Mouse (Mus musculus) kidney, embryonic 15.5 days (tissue): ENCODE measurements at regions not wholly inside any gene's neighbourhood (a gene's known extent, or its start where the extent isn't known, plus 50 kb on each side); places are given as distances from the start of the nearest gene placed in this dataset.

ENCODE experiments used
- ATAC-seq: fragments of 200-750 bp; cut with Nextera tagmentation; replicated peaks from 2 replicates; pipeline ENCODE4 v1.8.0; 2017; ENCODE audit warnings: moderate TSS enrichment; ENCODE audit not compliant: low FRiP score
- H3K27ac ChIP-seq: fragments of 300-500 bp; sonication (generic); 2 replicates; pipeline ENCODE4 v1.5.1; 2015; ENCODE audit warnings: mild to moderate bottlenecking, inconsistent platforms
- H3K27me3 ChIP-seq: fragments of 300-500 bp; sonication (generic); 2 replicates; pipeline ENCODE4 v1.6.1; 2015; ENCODE audit warnings: inconsistent platforms
- H3K36me3 ChIP-seq: fragments of 300-500 bp; sonication (generic); 2 replicates; pipeline ENCODE4 v1.6.1; 2015; ENCODE audit warnings: inconsistent platforms
- H3K4me1 ChIP-seq: fragments of 300-500 bp; sonication (generic); 2 replicates; pipeline ENCODE4 v1.6.1; 2015; ENCODE audit warnings: inconsistent platforms
- H3K4me2 ChIP-seq: fragments of 300-500 bp; sonication (generic); 2 replicates; pipeline ENCODE4 v1.6.1; 2015; ENCODE audit warnings: moderate library complexity, mild to moderate bottlenecking, inconsistent platforms
- H3K4me3 ChIP-seq: fragments of 300-500 bp; sonication (generic); replicated peaks from 2 replicates; pipeline ENCODE4 v1.5.1; 2015; ENCODE audit warnings: mild to moderate bottlenecking, inconsistent platforms
- H3K9ac ChIP-seq: fragments of 300-500 bp; sonication (generic); 2 replicates; pipeline ENCODE4 v1.6.1; 2015; ENCODE audit warnings: mild to moderate bottlenecking, inconsistent platforms
- H3K9me3 ChIP-seq: fragments of 300-500 bp; sonication (generic); replicated peaks from 2 replicates; pipeline ENCODE4 v1.6.1; 2016; ENCODE audit warnings: inconsistent platforms
- WGBS: fragments of 180-500 bp; shearing (Covaris S2); methylation state at CpG from one replicate; pipeline ENCODE4 v1.1.7; 2015; ENCODE audit warnings: mixed read lengths; 5-methylcytosine and 5-hydroxymethylcytosine counted together

DNA sequence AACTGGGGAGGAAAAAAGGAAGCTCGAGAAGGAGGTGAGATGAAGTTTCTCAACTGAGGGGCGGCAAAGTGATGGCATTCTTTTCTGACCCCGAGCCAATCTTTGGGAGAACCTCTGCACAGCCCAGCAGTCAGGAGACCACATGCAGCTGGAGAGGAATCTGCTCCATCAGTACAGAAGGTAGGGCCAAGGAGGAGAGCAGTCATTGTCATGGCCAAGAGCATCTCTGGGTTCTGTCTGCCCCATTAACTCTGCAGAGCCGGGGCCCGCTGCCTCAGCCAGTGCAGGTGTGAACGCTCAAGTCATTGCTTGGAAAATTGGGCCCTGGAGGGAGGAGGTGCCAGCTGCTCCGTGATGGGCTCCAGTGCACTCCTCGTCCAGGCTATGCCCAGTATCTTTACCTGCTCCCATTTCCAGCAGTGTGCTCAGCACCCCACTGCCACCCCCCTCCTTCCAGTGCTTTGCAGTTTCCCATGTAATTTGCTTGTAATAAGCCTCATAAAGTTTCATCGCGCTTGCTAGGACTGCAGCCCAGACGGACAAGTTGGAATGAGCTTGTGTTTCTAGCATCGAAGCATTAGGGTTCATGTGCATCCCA lies 162.1 kb downstream of the Brinp2 start:
- Histone ChIP-seq H3K27ac (peak overlapping the region; percentile 48; the same call in 1 of the 2 replicates), H3K27me3 (no peaks in the 10 kb centered on the region), H3K9me3 (no peaks in the 10 kb centered on the region), H3K36me3 (no peaks in the 10 kb centered on the region), H3K4me1 (peaks cover 15% of the 10 kb centered on the region; the same call in 1 of the 2 replicates), H3K4me3 (no peak overlapping the region), H3K9ac (no peak overlapping the region), H3K4me2 (no peak overlapping the region)
- ATAC-seq, result peak; percentile 91
- WGBS, result 38% methylated on average over 12 of the region's 12 CpGs
